ENCODE assay signal across 8 mouse cellular contexts in the genomic region with DNA sequence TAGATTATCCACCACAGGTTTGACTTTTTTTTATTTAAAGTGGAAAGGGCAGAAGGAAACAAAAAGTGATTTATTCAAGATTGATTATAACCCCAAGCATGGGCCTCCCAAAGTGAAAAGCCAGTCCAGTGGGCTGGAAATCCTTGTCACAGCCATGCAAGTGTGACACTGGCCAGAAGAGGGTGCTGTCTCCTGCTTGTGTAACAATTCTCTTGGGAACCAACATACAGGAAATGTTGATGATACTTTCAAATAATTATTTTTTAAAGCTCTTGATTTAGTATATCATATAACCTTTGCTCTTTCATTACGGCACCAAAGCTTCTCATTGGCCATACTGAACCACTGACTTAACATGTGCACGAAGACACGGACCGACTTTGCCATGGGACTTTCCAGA. TPM values are rescaled to one million over a fixed set of nuclear protein-coding genes. Genes with fewer than 3 reads are reported as not detected.
DNase-seq lines count a peak whose midpoint lies in the region; ATAC-seq and TF ChIP-seq lines count a peak whose summit lies in the region.

No protein-coding gene starts in this region.

- TF ChIP-seq POLR2A in cerebellum, adult 2 months (IDR thresholded peaks at IDR 0.05; ENCODE audit: borderline replicate concordance, insufficient read depth, low read length), result no peak

- no peak overlapping the region for H3K4me2 ChIP-seq in embryonic facial prominence, embryonic 11.5 days (ENCODE audit: low read depth, low read length)
- H3K4me2 ChIP-seq in kidney, postnatal 0 days (ENCODE audit: low read length), result no peak overlapping the region
- no peak overlapping the region for H3K4me2 ChIP-seq in liver, postnatal 0 days (ENCODE audit: low read depth, low read length)

- WGBS in cerebellum, adult 2 months, result 85% methylated on average over 4 of the region's 4 CpGs
- WGBS in embryonic facial prominence, embryonic 11.5 days, result 82% methylated on average over 4 of the region's 4 CpGs
- WGBS in kidney, postnatal 0 days, result 71% methylated on average over 4 of the region's 4 CpGs
- 76% methylated on average over 4 of the region's 4 CpGs for WGBS in liver, postnatal 0 days (ENCODE audit: insufficient replicate concordance)

- H3K9ac ChIP-seq in embryonic facial prominence, embryonic 11.5 days (replicated peaks; ENCODE audit: low read length), result no peak overlapping the region
- no peak overlapping the region for H3K9ac ChIP-seq in kidney, postnatal 0 days (ENCODE audit: low read depth, low read length)
- no peak overlapping the region for H3K9ac ChIP-seq in liver, postnatal 0 days (replicated peaks)

- TF ChIP-seq EP300 in liver, postnatal 0 days (IDR thresholded peaks at IDR 0.05; ENCODE audit: low read depth), result no peak

- no peak overlapping the region for H3K27ac ChIP-seq in cerebellum, adult 2 months (ENCODE audit: insufficient read depth, low read length)
- H3K27ac ChIP-seq in embryonic facial prominence, embryonic 11.5 days (replicated peaks; ENCODE audit: low read depth, low read length), result no peak overlapping the region
- no peak overlapping the region for H3K27ac ChIP-seq in kidney, postnatal 0 days
- no peak overlapping the region for H3K27ac ChIP-seq in liver, postnatal 0 days (ENCODE audit: low read depth)

- DNase-seq in cerebellum, adult 2 months, result peak; percentile 21 to 46
- no peak for DNase-seq in cerebellum, adult 9-11 months
- peak; percentile 68 to 69 for DNase-seq in urinary bladder, adult 18-20 months (ENCODE audit: low spot score in 2 of 2)
- DNase-seq in urinary bladder, adult 2 months (ENCODE audit: low spot score), result no peak
- peak; percentile 64 for DNase-seq in embryonic facial prominence, embryonic 11.5 days (ENCODE audit: low spot score)
- DNase-seq in kidney, postnatal 0 days (ENCODE audit: low spot score), result peak; percentile 77
- peak; percentile 78 for DNase-seq in liver, postnatal 0 days
- DNase-seq in right cerebral cortex, postnatal 25 days, result peak; percentile 66

- no peaks in the 10 kb centered on the region for H3K27me3 ChIP-seq in cerebellum, adult 2 months (ENCODE audit: control insufficient read depth, insufficient read depth, low read length)
- no peaks in the 10 kb centered on the region for H3K27me3 ChIP-seq in embryonic facial prominence, embryonic 11.5 days (ENCODE audit: control insufficient read depth, insufficient read depth, low read length)
- no peaks in the 10 kb centered on the region for H3K27me3 ChIP-seq in kidney, postnatal 0 days (ENCODE audit: insufficient read depth, low read length)
- no peaks in the 10 kb centered on the region for H3K27me3 ChIP-seq in liver, postnatal 0 days (ENCODE audit: insufficient read depth, low read length)

- peak; percentile 70 for TF ChIP-seq CTCF in cerebellum, adult 2 months (IDR thresholded peaks at IDR 0.05; ENCODE audit: borderline replicate concordance, insufficient read depth, low read depth, low read length)
- TF ChIP-seq CTCF in kidney, postnatal 0 days (IDR thresholded peaks at IDR 0.05; ENCODE audit: low read depth), result peak; percentile 90
- TF ChIP-seq CTCF in liver, postnatal 0 days (IDR thresholded peaks at IDR 0.05; ENCODE audit: low read depth), result peak; percentile 89

- H3K4me3 ChIP-seq in cerebellum, adult 2 months (replicated peaks; ENCODE audit: insufficient read depth, low read depth, low read length), result no peak overlapping the region
- no peak overlapping the region for H3K4me3 ChIP-seq in embryonic facial prominence, embryonic 11.5 days (ENCODE audit: low read depth, low read length)
- H3K4me3 ChIP-seq in kidney, postnatal 0 days (replicated peaks; ENCODE audit: low read depth, low read length), result no peak overlapping the region
- no peak overlapping the region for H3K4me3 ChIP-seq in liver, postnatal 0 days (ENCODE audit: low read depth, low read length)

- H3K4me1 ChIP-seq in cerebellum, adult 2 months (ENCODE audit: control insufficient read depth, insufficient read depth, low read length), result no peaks in the 10 kb centered on the region
- H3K4me1 ChIP-seq in embryonic facial prominence, embryonic 11.5 days (ENCODE audit: control insufficient read depth, insufficient read depth, low read length), result no peaks in the 10 kb centered on the region
- H3K4me1 ChIP-seq in kidney, postnatal 0 days (replicated peaks; ENCODE audit: insufficient read depth, low read length), result no peaks in the 10 kb centered on the region
- H3K4me1 ChIP-seq in liver, postnatal 0 days (ENCODE audit: insufficient read depth), result no peaks in the 10 kb centered on the region

- no peaks in the 10 kb centered on the region for H3K36me3 ChIP-seq in embryonic facial prominence, embryonic 11.5 days (replicated peaks; ENCODE audit: control insufficient read depth, insufficient read depth, low read depth, low read length)
- H3K36me3 ChIP-seq in kidney, postnatal 0 days (ENCODE audit: insufficient read depth, low read length), result no peaks in the 10 kb centered on the region
- no peaks in the 10 kb centered on the region for H3K36me3 ChIP-seq in liver, postnatal 0 days (replicated peaks; ENCODE audit: insufficient read depth, low read length)

- ATAC-seq in embryonic facial prominence, embryonic 11.5 days (replicated peaks; ENCODE audit: insufficient number of reproducible peaks, low FRiP score, low TSS enrichment, low read depth), result no peak
- ATAC-seq in kidney, postnatal 0 days (replicated peaks; ENCODE audit: low FRiP score, low read depth), result 0 out of 2 replicates have a peak, but pooled peaks have one; percentile 49
- no peak for ATAC-seq in liver, postnatal 0 days

- H3K9me3 ChIP-seq in embryonic facial prominence, embryonic 11.5 days (replicated peaks; ENCODE audit: control insufficient read depth, low read length), result no peaks in the 10 kb centered on the region
- no peaks in the 10 kb centered on the region for H3K9me3 ChIP-seq in kidney, postnatal 0 days (replicated peaks; ENCODE audit: low read length)
- no peaks in the 10 kb centered on the region for H3K9me3 ChIP-seq in liver, postnatal 0 days (ENCODE audit: low read length)

RNA-seq across cellular contexts. Expression of a gene that starts 32.7 kb away (rescaled TPM):
- 3.7 and 4.7 TPM in 2 replicates for polyA plus RNA-seq in cerebellum, adult 2 months (2012; rRNA removed)
- 252 and 279 TPM in 2 replicates for polyA plus RNA-seq in urinary bladder, adult 2 months (2012; rRNA removed)
- 1.5 and 1.7 TPM in 2 replicates for polyA plus RNA-seq in embryonic facial prominence, embryonic 11.5 days (2014; fragmentation: Nextera tagmentation; extraction: Ambion mirVana)
- polyA plus RNA-seq in kidney, postnatal 0 days (2015; fragmentation: Nextera tagmentation; extraction: Ambion mirVana), result 107 and 117 TPM in 2 replicates
- 53.3 and 60.8 TPM in 2 replicates for polyA plus RNA-seq in liver, postnatal 0 days (2015; fragmentation: Nextera tagmentation; extraction: Ambion mirVana)

RNA-seq across cellular contexts. Expression of a gene that starts 36.8 kb away (rescaled TPM):
- polyA plus RNA-seq in cerebellum, adult 2 months (2012; rRNA removed), result 23.0 and 23.4 TPM in 2 replicates
- polyA plus RNA-seq in urinary bladder, adult 2 months (2012; rRNA removed), result 31.4 and 37.3 TPM in 2 replicates
- polyA plus RNA-seq in embryonic facial prominence, embryonic 11.5 days (2014; fragmentation: Nextera tagmentation; extraction: Ambion mirVana), result 104 and 106 TPM in 2 replicates
- polyA plus RNA-seq in kidney, postnatal 0 days (2015; fragmentation: Nextera tagmentation; extraction: Ambion mirVana), result 38.1 and 41.2 TPM in 2 replicates
- polyA plus RNA-seq in liver, postnatal 0 days (2015; fragmentation: Nextera tagmentation; extraction: Ambion mirVana), result 15.1 and 16.6 TPM in 2 replicates

RNA-seq across cellular contexts. Expression of a gene that starts 58.1 kb away (rescaled TPM):
- 5.9 and 6.1 TPM in 2 replicates for polyA plus RNA-seq in cerebellum, adult 2 months (2012; rRNA removed)
- 7.4 and 8.7 TPM in 2 replicates for polyA plus RNA-seq in urinary bladder, adult 2 months (2012; rRNA removed)
- polyA plus RNA-seq in embryonic facial prominence, embryonic 11.5 days (2014; fragmentation: Nextera tagmentation; extraction: Ambion mirVana), result 5.7 and 7.8 TPM in 2 replicates
- polyA plus RNA-seq in kidney, postnatal 0 days (2015; fragmentation: Nextera tagmentation; extraction: Ambion mirVana), result 3.7 and 4.3 TPM in 2 replicates
- polyA plus RNA-seq in liver, postnatal 0 days (2015; fragmentation: Nextera tagmentation; extraction: Ambion mirVana), result 1.7 and 1.9 TPM in 2 replicates

RNA-seq across cellular contexts. Expression of a gene that starts 58.2 kb away (rescaled TPM):
- 6.8 and 7.9 TPM in 2 replicates for polyA plus RNA-seq in cerebellum, adult 2 months (2012; rRNA removed)
- polyA plus RNA-seq in urinary bladder, adult 2 months (2012; rRNA removed), result 2.4 and 4.2 TPM in 2 replicates
- polyA plus RNA-seq in embryonic facial prominence, embryonic 11.5 days (2014; fragmentation: Nextera tagmentation; extraction: Ambion mirVana), result 52.5 and 52.8 TPM in 2 replicates
- 10.9 and 11.8 TPM in 2 replicates for polyA plus RNA-seq in kidney, postnatal 0 days (2015; fragmentation: Nextera tagmentation; extraction: Ambion mirVana)
- 10.1 and 13.7 TPM in 2 replicates for polyA plus RNA-seq in liver, postnatal 0 days (2015; fragmentation: Nextera tagmentation; extraction: Ambion mirVana)

Comparison
In these comparisons a context has a peak if more than half of its experiments do, and no peak if none do; other contexts are left out.
1. DNase-seq: peak in cerebellum, adult 2 months (2 of 2), urinary bladder, adult 18-20 months (2 of 2), embryonic facial prominence, embryonic 11.5 days (single experiment), kidney, postnatal 0 days (single experiment), liver, postnatal 0 days (single experiment) and right cerebral cortex, postnatal 25 days (single experiment); none in cerebellum, adult 9-11 months (single experiment) and urinary bladder, adult 2 months (single experiment).
2. Peak in every context shown above with its lines, with median percentiles within 50 percentile points of each other: CTCF ChIP-seq.